Mouse (Mus musculus) heart, adult 2 months (tissue): ENCODE measurements around the gene Abcc2. TPM values are rescaled to one million over a fixed set of nuclear protein-coding genes. Genes with fewer than 3 reads are reported as not detected.

Source experiments
- DNase-seq, 2 experiments: peaks; one replicate each; pipeline ENCODE4 v3.0.0; 2021
- H3K27ac ChIP-seq: fragments of 200-600 bp; 2 replicates; pipeline ENCODE4 v1.8.1; 2022
- H3K27me3 ChIP-seq: fragments of 200-500 bp; 2 replicates; pipeline ENCODE4 v1.6.1; 2012; ENCODE audit warnings: mild to moderate bottlenecking, low read length, inconsistent platforms, mixed read lengths; ENCODE audit not compliant: control insufficient read depth, insufficient read depth
- H3K36me3 ChIP-seq: fragments of 200-500 bp; 2 replicates; pipeline ENCODE4 v1.6.1; 2012; ENCODE audit warnings: low read length, inconsistent platforms; ENCODE audit not compliant: control insufficient read depth, insufficient read depth
- H3K4me1 ChIP-seq: fragments of 200-500 bp; 2 replicates; pipeline ENCODE4 v1.6.1; 2011; ENCODE audit warnings: low read length; ENCODE audit not compliant: control insufficient read depth, insufficient read depth
- H3K4me3 ChIP-seq: fragments of 200-600 bp; 2 replicates; pipeline ENCODE4 v1.8.1; 2022
- H3K79me2 ChIP-seq: fragments of 200-500 bp; replicated peaks from 2 replicates; pipeline ENCODE4 v1.6.1; 2012; ENCODE audit warnings: mild to moderate bottlenecking, inconsistent platforms, low read length, moderate library complexity, mixed read lengths; ENCODE audit not compliant: control insufficient read depth, insufficient read depth
- H3K9ac ChIP-seq: fragments of 200-500 bp; 2 replicates; pipeline ENCODE4 v1.6.1; 2012; ENCODE audit warnings: low read depth, mild to moderate bottlenecking, control low read depth, inconsistent platforms, low read length, mixed read lengths
- CTCF ChIP-seq: fragments of 200-600 bp; IDR thresholded peaks from 2 replicates; pipeline ENCODE4 v1.8.1; 2022; ENCODE audit warnings: antibody characterized with exemption, mild to moderate bottlenecking, moderate library complexity
- EP300 ChIP-seq: fragments of 200-500 bp; IDR thresholded peaks from 2 replicates; pipeline ENCODE4 v1.6.1; 2011; ENCODE audit warnings: low read depth, low read length, control low read depth; ENCODE audit not compliant: insufficient read depth
- POLR2A ChIP-seq: fragments of 200-500 bp; IDR thresholded peaks from 2 replicates; pipeline ENCODE4 v1.6.1; 2011; ENCODE audit warnings: mild to moderate bottlenecking, low read depth, low read length, control low read depth; ENCODE audit not compliant: insufficient read depth
- WGBS: fragments of 180-500 bp; shearing (Covaris S2); methylation state at CpG from one replicate; pipeline ENCODE4 v1.1.7; 2018; 5-methylcytosine and 5-hydroxymethylcytosine counted together
- intact Hi-C: fragments of 180-260 bp; cut with DNase I; formaldehyde crosslinking; loops from one replicate; pipeline ENCODE4 v1.15.1; 2025
- polyA plus RNA-seq: library from polyadenylated mRNA; depleted of rRNA; stranded (reverse); fragments of >200 nt; gene quantifications from 2 replicates; pipeline ENCODE4 v1.2.3, GENCODE M21; 2012
- total RNA-seq, 2 experiments: library from RNA; stranded (reverse); gene quantifications; 2 replicates each; pipeline ENCODE4 v1.2.3; 2021

Abcc2 gene
- total and polyA plus RNA-seq, 3 experiments = 0.06 TPM; not detected in 2

- H3K27ac ChIP-seq = no peak overlapping the region
- no peaks in the 10 kb centered on the region for H3K4me1 ChIP-seq
- no peak overlapping the region for H3K4me3 ChIP-seq
- H3K36me3 ChIP-seq = no peaks in the 10 kb centered on the region
- H3K79me2 ChIP-seq = no peaks in the 10 kb centered on the region
- H3K27me3 ChIP-seq = no peaks in the 10 kb centered on the region
- intact Hi-C loops = no loop called here
- WGBS = 68% methylated on average over 6 of the region's 6 CpGs
- DNase-seq = no peak
- H3K9ac ChIP-seq = no peak overlapping the region
- TF ChIP-seq EP300 (no peak), CTCF (peak; percentile 21; the same call in 1 of the 2 replicates)
Observed at GRCm38 (mm10) chr19:43857347-43857746, 75.4 kb downstream of the Abcc2 start.

- Histone ChIP-seq H3K4me3 (no peak overlapping the region), H3K27me3 (no peaks in the 10 kb centered on the region), H3K27ac (no peak overlapping the region), H3K36me3 (no peaks in the 10 kb centered on the region), H3K4me1 (no peaks in the 10 kb centered on the region), H3K79me2 (no peaks in the 10 kb centered on the region), H3K9ac (no peak overlapping the region)
- TF ChIP-seq EP300 = no peak
- no peak for TF ChIP-seq POLR2A
- no peak for TF ChIP-seq CTCF
- no peak for DNase-seq
- WGBS = 92% methylated on average over 4 of the region's 4 CpGs
- intact Hi-C loops = loop anchor here (5.0 kb wide), 1 partner anchor 37 kb away; no protein-coding TSS in a partner anchor
Observed at GRCm38 (mm10) chr19:43870418-43870817, 88.4 kb downstream of the Abcc2 start.

GRCm38 (mm10) chr19:43874351-43874750 lies 92.4 kb downstream of the Abcc2 start:
- Histone ChIP-seq H3K79me2 (no peaks in the 10 kb centered on the region), H3K27ac (no peak overlapping the region), H3K4me1 (no peaks in the 10 kb centered on the region), H3K9ac (no peak overlapping the region), H3K27me3 (no peaks in the 10 kb centered on the region), H3K36me3 (no peaks in the 10 kb centered on the region), H3K4me3 (no peak overlapping the region)
- intact Hi-C loops = loop anchor here (5.0 kb wide), 1 partner anchor 33 kb away; no protein-coding TSS in a partner anchor
- no peak for DNase-seq
- 91% methylated on average over 11 of the region's 11 CpGs for WGBS
- no peak for TF ChIP-seq CTCF
- no peak for TF ChIP-seq EP300
- TF ChIP-seq POLR2A = no peak

- Histone ChIP-seq H3K4me1 (no peaks in the 10 kb centered on the region), H3K27ac (no peak overlapping the region), H3K27me3 (no peaks in the 10 kb centered on the region), H3K79me2 (no peaks in the 10 kb centered on the region), H3K9ac (no peak overlapping the region), H3K4me3 (no peak overlapping the region), H3K36me3 (no peaks in the 10 kb centered on the region)
- no peak for TF ChIP-seq CTCF
- TF ChIP-seq POLR2A = no peak
- no peak for TF ChIP-seq EP300
- 65% methylated on average over 2 of the region's 2 CpGs for WGBS
- intact Hi-C loops = loop anchor here (5.0 kb wide), 1 partner anchor 41 kb away; no protein-coding TSS in a partner anchor
- DNase-seq = no peak
Observed at GRCm38 (mm10) chr19:43875996-43876395, 94.0 kb downstream of the Abcc2 start.

GRCm38 (mm10) chr19:43877364-43877763 lies 95.4 kb downstream of the Abcc2 start:
- intact Hi-C loops = loop anchor here (5.0 kb wide), 1 partner anchor 40 kb away; no protein-coding TSS in a partner anchor
- TF ChIP-seq POLR2A = no peak
- TF ChIP-seq EP300 = no peak
- Histone ChIP-seq H3K27me3 (no peaks in the 10 kb centered on the region), H3K36me3 (no peaks in the 10 kb centered on the region), H3K4me3 (no peak overlapping the region), H3K79me2 (no peaks in the 10 kb centered on the region), H3K9ac (no peak overlapping the region), H3K4me1 (no peaks in the 10 kb centered on the region), H3K27ac (no peak overlapping the region)
- DNase-seq = no peak
- WGBS = 92% methylated on average over 8 of the region's 8 CpGs

GRCm38 (mm10) chr19:43878111-43879092 lies 96.4 kb downstream of the Abcc2 start:
- Histone ChIP-seq H3K4me3 (peak overlapping the region; percentile 64), H3K27ac (peak overlapping the region; percentile 57; the same call in 1 of the 2 replicates), H3K4me1 (no peaks in the 10 kb centered on the region), H3K36me3 (no peaks in the 10 kb centered on the region), H3K9ac (no peak overlapping the region), H3K79me2 (no peaks in the 10 kb centered on the region), H3K27me3 (no peaks in the 10 kb centered on the region)
- no peak for DNase-seq
- 25% methylated on average over 17 of the region's 17 CpGs for WGBS
- intact Hi-C loops = loop anchor here (5.0 kb wide), 1 partner anchor 39 kb away; no protein-coding TSS in a partner anchor
- TF ChIP-seq EP300 (no peak), POLR2A (no peak), CTCF (no peak)
